Mouse (Mus musculus) cortical plate, adult 2 months (tissue): ENCODE data around the gene Pnliprp2. TPM values are rescaled to one million over a fixed set of nuclear protein-coding genes. Genes with fewer than 3 reads are reported as not detected.

Experiments
- H3K27ac ChIP-seq: fragments of 200-500 bp; 2 replicates; pipeline ENCODE4 v1.5.1; 2012; ENCODE audit warnings: low read length, control low read depth, inconsistent platforms; ENCODE audit not compliant: insufficient read depth
- H3K4me1 ChIP-seq: fragments of 200-500 bp; 2 replicates; pipeline ENCODE4 v1.6.1; 2011; ENCODE audit warnings: low read length; ENCODE audit not compliant: control insufficient read depth, insufficient read depth
- H3K4me3 ChIP-seq: fragments of 200-500 bp; 2 replicates; pipeline ENCODE4 v1.5.1; 2011; ENCODE audit warnings: mild to moderate bottlenecking, low read length, control low read depth; ENCODE audit not compliant: insufficient read depth
- CTCF ChIP-seq: fragments of 200-500 bp; IDR thresholded peaks from 2 replicates; pipeline ENCODE4 v1.5.1; 2011; ENCODE audit warnings: mild to moderate bottlenecking, control low read depth, low read length; ENCODE audit not compliant: insufficient read depth; ENCODE audit errors: extremely low read depth
- POLR2A ChIP-seq: fragments of 200-500 bp; IDR thresholded peaks from 2 replicates; pipeline ENCODE4 v1.6.1; 2011; ENCODE audit warnings: mild to moderate bottlenecking, low read length, control low read depth; ENCODE audit not compliant: insufficient read depth; ENCODE audit errors: extremely low read depth
- polyA plus RNA-seq: library from polyadenylated mRNA; depleted of rRNA; stranded (reverse); fragments of >200 nt; gene quantifications from 2 replicates; pipeline ENCODE4 v1.2.3, GENCODE M21; 2012

Pnliprp2 gene
- polyA plus RNA-seq, 1 experiment, result 0.17 TPM

DNA sequence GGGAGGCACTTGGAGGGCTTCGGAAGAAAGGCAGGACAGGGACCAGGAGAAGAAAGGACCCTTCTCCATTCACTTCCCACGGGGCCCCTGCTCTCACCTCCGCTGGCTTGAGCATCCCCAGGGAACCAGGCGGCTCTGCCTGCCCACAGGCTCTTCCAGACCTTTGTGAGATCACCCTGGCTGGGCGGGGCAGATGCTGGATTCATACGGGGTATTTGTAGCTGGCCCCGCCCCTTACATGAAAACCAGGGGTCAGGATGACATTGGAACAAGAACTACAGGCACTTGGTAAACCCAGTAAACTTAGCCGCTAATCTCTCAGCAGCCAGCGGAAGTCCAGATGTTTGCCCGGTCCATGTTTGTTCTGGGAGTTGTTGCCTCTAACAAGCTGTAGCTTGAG, 34.8 kb downstream of the Pnliprp2 start, which contains the start of gene 1700019N19Rik:
Gene 1700019N19Rik, minus strand, starts transcription at position 178 of the 400 bp plus-strand sequence.
- Histone ChIP-seq H3K27ac (no peak within 1 kb of the TSS), H3K4me1 (peaks cover 1% of the 10 kb centered on the region; the same call in 1 of the 2 replicates)
- TF ChIP-seq CTCF, result no peak

DNA sequence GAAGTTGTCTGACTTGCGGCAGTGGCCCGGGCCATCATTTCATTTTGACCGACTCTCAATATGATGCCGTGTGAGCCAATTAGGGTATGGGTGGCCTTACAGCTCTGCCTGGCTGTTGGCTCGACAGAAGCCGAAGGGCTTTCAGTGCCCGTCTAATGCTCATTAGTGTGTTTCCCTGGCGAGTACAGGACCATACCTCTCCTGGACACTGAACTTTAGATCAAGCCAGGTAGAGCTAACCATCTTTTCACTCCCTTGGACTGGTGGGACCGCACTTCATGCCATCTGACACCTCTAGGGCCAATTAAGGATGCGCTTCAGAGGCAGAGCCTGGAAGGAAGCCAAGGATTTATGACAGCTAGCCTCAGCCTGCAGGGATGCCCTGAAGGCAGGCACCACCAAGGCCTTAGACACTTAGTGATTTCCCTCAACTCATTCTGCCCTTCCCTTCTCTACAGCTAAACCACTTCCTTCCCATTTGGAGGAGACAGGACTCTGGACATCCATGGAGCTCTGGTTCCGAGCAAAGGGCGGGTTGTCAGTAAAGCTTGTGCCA, 35.7 kb downstream of the Pnliprp2 start:
- TF ChIP-seq CTCF (no peak), POLR2A (no peak)
- Histone ChIP-seq H3K27ac (no peak overlapping the region), H3K4me1 (no peaks in the 10 kb centered on the region; the same call in 1 of the 2 replicates), H3K4me3 (no peak overlapping the region)

More for the DNA sequence above, 34.8 kb downstream of the Pnliprp2 start, which contains the start of gene 1700019N19Rik:
- H3K4me3 ChIP-seq, result no peak within 1 kb of the TSS

DNA sequence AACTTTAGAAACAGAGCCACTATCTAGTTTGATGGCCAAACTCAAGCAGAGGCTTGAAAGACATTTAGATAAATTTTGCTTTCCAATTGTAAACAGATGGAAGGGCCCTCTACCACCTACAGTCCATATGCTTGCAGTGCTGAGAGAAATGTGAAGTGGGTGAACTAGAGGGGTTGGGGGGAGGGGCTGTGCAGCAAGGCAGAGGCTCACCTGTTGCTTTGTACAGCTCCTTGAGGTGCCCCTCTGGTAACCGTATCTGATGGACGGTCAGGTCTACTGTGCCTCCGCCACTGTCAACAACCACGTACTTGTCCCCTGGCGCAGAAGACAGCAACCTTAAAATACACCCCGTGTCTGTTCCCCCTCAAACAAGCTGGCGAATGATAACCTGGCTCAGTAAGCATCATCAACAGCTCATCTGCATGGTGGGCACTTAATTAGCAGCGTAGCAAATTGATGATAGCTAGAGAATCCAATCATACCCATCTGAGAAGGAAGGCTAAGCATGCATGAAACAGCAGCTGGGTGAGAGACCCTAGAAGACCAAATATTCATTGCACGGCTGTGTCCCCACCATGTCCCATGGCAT, 45.8 kb downstream of the Pnliprp2 start:
- peaks cover 5% of the 10 kb centered on the region for H3K4me1 ChIP-seq
- TF ChIP-seq POLR2A, result no peak
- TF ChIP-seq CTCF, result no peak
- no peak overlapping the region for H3K27ac ChIP-seq
- H3K4me3 ChIP-seq, result no peak overlapping the region

DNA sequence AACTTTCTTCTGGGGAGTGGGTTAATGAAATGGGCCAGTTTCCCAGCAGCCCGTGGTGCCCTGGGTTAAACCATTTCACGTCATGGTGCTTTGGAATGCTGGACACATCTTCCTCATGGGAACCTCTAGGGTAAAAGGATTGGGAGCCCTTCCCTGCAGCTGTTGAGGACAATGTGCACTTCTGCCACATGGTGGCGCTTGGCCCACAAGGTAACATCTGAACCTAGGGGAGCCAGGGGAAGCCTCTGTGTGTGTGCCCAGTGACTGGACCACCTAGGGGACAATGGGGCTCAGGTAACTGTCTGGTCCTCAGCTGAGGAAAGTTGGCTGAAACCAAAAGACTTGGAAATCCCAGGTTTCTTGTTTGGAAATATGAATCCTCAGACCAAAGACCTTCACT, 46.8 kb downstream of the Pnliprp2 start:
- Histone ChIP-seq H3K4me1 (peaks cover 8% of the 10 kb centered on the region), H3K4me3 (no peak overlapping the region), H3K27ac (no peak overlapping the region)
- TF ChIP-seq POLR2A (no peak), CTCF (peak; percentile 84)

DNA sequence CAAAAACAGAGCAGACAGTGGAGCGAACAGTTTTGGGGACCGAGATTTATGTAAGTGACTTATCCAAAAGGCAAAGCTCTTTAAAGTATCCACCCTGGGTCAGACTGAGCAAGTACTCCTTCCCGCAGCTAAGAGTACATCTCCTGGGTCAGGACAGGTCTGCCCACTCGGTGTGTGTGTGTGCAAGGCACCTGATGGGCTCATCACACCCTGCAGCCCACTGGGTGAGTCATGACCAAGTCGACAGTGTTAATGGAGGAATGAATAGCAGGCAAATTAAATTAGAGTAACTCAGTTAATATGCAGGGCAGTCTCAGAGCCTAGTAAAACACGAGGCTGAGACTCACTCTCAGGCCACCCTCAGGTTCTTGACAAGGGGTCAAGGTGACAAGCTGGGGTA, 49.3 kb downstream of the Pnliprp2 start:
- Histone ChIP-seq H3K4me3 (no peak overlapping the region), H3K27ac (no peak overlapping the region), H3K4me1 (peaks cover 8% of the 10 kb centered on the region)
- TF ChIP-seq CTCF, result no peak
- no peak for TF ChIP-seq POLR2A

DNA sequence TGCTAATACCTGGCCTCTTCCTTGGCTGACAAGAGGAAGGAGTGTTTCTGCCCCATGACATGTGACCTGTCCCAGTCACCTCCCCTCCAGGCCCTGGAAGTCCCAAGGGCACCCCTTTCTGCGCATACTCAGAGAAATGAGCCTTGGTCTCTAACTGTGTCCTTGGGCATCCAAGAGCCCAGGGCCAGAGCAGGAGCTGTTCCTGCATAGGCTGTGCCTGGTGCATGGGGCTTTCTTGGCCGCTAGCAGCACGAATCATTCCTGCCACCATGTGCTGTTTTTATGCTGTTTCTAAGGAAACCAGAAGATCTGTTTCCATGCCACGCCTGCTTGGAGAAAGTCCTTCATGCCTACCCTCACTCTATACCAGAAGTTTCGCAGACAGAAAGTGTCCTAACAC, 51.0 kb downstream of the Pnliprp2 start:
- no peak overlapping the region for H3K4me3 ChIP-seq
- no peak for TF ChIP-seq CTCF
- no peak for TF ChIP-seq POLR2A
- no peak overlapping the region for H3K27ac ChIP-seq
- peaks cover 12% of the 10 kb centered on the region for H3K4me1 ChIP-seq

DNA sequence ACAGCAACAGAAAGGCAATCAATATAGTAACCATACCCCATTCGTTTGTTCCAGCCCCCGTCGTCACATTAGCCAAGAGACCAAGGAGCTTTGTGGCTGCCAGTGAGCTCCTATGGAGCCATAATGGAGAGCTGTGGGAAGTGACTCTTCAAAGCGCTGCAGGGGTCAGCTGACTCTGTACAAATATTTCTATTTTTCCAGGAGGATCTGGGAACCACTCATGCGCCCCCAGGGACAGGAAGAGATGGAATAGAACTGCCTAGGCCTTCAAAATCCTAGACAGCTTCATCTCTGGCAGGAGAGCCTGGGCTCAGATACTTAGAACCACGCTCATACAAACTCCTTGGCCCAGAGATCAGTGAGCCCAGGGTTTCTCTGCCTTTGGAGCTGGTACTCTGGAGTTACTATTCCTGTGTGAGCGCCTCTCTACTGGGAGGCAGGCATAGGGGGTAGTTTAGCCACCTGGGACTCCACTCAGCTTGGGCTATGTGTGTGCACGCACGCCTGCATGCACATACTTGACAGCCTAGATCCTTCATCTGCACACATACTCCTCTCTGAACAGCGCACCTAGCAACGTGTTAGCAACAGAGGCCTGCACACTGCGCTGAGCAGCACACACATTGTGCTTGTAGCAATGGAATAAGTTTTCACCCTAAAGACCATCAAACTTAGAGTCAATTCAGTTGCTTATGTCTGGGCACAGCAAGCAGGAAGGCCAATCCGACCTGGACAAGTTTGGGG, 55.8 kb downstream of the Pnliprp2 start:
- Histone ChIP-seq H3K4me3 (no peak overlapping the region), H3K4me1 (peaks cover 17% of the 10 kb centered on the region), H3K27ac (peak overlapping the region; percentile 31; the same call in 1 of the 2 replicates)
- TF ChIP-seq POLR2A (no peak), CTCF (no peak)

DNA sequence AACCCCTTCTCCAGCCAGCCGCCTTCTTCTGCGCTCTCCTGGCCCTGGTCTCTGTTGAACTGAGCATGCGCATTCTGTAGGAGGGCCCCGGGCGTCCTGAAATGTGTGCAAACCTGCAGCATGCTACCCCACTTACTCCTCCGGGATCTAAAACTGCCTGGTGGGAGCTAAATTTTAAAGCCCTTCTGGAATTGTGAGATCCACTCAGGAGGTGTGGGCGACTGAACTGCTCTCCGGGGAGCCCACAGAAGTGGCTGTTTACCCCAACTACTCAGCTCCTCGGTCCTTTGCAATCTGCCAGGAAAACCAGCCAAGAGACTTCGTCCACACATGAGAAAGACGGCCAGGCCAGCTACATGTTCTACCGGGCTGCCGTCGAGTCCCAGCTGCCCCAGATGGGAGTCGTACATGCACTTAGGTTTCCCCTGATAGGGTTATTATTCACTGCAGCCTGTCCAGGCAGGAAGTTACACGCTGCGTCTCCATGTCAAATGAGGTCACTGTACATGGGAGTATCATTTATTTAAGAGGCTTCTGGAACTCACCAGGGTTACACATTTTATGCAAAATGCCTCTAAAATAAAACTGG, 57.0 kb downstream of the Pnliprp2 start:
- no peak for TF ChIP-seq CTCF
- TF ChIP-seq POLR2A, result no peak
- Histone ChIP-seq H3K27ac (no peak overlapping the region), H3K4me3 (no peak overlapping the region), H3K4me1 (peaks cover 14% of the 10 kb centered on the region)

DNA sequence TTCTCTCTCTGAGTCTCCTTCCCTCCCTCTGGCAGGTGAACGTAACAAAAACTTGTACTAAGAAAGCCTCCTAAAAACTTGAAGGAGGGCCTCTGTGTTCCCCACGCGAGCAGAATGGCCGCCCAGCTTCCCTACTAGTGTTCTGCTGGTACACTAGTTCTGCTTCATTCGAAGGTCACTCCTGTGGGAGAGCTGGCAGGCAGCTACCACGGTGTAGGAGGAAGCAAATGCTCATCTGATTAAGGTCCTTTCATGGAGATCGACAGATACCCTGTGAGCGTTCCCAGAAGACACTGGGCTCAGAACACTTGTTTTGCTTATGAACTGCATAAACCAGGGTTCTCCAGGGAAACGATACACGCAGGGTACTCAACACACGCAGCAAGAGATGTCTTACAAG, 57.9 kb downstream of the Pnliprp2 start:
- TF ChIP-seq CTCF, result no peak
- TF ChIP-seq POLR2A, result no peak
- Histone ChIP-seq H3K4me1 (peaks cover 14% of the 10 kb centered on the region), H3K4me3 (no peak overlapping the region), H3K27ac (no peak overlapping the region)
